Mouse (Mus musculus): ENCODE data around the gene Aprt.

GRCm38 (mm10) chr8:122538310-122539076 lies 38.2 kb downstream of the Aprt start:
- no peak for TF ChIP-seq CTCF (conservative IDR thresholded peaks at IDR 0.05 in 1 of 2, IDR thresholded peaks at IDR 0.05 in 1 of 2; ENCODE audit: low read depth in 2 of 2, low read length in 2 of 2)
- no peak for TF ChIP-seq USF2 (conservative IDR thresholded peaks at IDR 0.05; ENCODE audit: low read depth, low read length)
- TF ChIP-seq POLR2A (IDR thresholded peaks at IDR 0.05; ENCODE audit: low read depth, low read length): no peak
- no peak for TF ChIP-seq TCF12 (IDR thresholded peaks at IDR 0.05; ENCODE audit: low read depth, low read length)
- no peak for TF ChIP-seq ZC3H11A (IDR thresholded peaks at IDR 0.05; ENCODE audit: low read depth, low read length)

All from CH12.LX (cell line).